Mouse (Mus musculus): ENCODE data around the gene BC048671.

BC048671 gene

DNA sequence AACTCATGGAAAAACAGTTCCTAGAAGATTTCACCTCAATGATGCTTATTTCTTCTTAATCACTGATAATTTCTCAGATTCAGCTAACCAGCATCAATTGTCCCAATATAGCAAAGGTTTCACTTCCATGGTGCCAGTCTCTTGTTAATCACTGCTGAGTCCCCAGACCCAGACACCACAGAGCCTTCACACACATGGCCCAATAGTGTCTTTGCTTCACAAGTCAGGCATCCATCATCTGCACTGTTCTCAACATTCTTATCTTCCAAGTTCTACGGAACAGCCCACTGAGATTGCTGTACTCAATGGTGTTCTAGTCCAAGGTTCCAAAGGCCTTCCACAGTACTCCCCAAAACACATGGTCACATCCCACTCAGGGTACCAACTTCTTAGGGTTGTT is at the start of gene BC048671:
TSS of gene BC048671 (plus strand) at position 301 of the 400 bp plus-strand sequence.
- no peak for DNase-seq (ENCODE audit: low spot score)

DNA sequence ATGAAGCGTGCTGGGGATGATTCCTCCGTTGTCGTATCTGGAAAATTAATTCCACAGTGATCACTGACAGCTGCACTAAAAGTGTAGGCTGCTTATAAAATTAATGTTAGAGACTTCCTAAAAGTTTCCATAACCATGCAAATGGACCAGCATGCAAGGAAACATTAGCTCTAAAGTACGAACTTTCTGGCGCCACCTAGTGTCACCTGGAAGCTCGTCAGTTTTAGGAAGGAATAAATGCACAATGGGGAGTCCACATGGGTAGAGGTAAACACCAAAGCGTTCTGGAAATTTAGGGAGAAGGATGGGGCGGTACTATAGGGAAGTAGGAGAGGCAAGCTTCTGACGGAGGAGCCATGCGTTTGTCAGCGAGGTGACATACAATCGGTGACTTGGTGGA is 12.8 kb upstream of the BC048671 start:
- DNase-seq (ENCODE audit: low spot score) = peak; percentile 18

DNA sequence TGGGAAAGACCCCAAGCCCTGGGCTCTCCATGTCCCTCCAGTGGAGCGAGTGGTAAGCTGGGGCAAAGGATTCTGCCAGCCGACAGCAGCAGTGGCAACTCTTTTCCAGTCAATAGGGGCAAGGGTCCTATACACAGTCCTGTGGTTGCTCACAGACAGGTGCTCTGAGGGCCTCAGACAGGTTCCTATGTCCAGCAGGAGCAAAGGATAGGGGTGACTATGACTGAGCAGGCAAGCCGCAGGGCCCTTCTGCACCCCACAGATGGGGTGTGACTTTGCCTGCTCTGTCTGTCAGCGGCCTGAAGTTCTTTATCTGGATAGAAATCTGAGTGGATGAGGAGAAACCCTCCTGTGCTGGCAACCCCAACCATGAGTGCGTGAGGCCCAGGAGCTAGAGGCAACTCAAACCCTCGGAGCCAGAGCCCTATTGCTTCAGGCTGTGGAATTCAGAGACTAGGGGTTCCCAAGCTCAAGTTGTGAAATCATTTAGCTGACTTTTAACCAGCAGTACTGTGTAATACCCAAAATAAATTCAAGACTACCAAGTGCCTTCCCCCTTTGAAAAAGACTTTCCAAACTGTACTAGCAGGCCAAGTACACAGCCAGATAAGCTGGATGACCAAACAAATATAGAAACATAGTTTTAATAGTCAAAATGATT is 5.4 kb downstream of the BC048671 start:
- DNase-seq (ENCODE audit: low spot score) = no peak

DNA sequence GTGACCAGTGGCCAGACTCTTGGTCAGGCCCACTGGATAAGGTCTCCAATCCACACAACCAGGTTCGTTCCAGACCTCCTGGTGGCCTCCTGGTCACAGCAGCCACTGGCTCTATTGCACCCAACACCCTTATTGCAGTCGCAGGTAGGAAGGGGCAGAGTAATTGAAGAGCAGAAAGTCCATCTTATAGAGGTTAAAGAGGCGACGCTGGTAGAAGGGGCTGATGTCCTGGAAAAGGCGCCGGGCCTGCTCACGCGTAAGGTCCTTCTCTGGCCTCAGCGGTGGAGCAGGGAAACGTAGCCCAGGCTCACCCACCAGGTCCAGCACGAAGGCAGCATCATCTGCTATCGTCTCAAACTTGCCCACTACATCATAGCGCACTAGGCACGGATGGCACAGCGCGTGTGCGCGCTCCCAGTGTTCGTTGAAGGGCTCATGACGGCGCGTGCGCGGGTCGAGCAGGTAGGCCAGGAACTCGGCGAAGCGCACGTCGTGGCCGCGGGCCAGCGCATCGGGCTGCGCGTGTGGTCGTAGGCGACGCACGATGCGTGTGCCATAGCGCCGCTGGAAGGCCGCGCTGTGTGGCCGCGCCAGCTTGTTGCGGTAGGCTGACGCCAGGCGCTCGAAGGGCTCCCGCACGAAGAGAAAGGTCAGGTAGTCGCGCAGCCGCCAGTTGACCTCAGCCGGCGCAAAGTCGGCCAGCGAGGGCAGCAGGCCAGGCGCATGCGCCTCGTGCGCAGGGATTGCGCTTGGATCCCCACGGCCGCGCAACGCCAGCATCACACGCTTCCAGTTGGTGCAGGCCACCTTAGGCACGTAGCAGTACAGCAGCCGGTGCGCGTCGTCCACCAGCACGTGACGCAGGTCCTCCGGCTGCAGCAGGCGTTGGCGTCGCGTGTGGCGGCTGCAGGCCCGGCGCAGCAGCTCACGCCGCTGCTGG is 8.1 kb downstream of the BC048671 start:
- no peak for DNase-seq (ENCODE audit: low spot score)

DNA sequence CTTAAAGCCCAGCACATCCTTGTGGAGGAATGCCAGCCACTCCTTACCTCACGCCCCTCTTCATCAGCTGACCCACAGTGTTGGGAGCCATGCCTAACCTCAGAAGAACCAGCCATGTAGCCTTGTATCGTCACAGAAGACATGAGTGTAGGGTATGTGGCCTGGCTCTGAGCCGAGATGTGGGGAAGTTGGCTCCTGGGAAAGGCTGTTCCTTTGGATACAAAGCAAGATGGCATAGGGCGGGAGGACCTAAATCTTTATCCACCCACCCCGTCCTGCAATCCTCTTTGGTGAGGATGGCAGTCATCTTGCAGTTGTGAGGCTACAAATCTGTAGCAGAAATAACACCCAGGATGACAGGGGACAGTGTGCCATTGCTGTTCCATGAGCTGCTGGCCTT is 14.9 kb downstream of the BC048671 start:
- no peak for DNase-seq (ENCODE audit: low spot score)

DNA sequence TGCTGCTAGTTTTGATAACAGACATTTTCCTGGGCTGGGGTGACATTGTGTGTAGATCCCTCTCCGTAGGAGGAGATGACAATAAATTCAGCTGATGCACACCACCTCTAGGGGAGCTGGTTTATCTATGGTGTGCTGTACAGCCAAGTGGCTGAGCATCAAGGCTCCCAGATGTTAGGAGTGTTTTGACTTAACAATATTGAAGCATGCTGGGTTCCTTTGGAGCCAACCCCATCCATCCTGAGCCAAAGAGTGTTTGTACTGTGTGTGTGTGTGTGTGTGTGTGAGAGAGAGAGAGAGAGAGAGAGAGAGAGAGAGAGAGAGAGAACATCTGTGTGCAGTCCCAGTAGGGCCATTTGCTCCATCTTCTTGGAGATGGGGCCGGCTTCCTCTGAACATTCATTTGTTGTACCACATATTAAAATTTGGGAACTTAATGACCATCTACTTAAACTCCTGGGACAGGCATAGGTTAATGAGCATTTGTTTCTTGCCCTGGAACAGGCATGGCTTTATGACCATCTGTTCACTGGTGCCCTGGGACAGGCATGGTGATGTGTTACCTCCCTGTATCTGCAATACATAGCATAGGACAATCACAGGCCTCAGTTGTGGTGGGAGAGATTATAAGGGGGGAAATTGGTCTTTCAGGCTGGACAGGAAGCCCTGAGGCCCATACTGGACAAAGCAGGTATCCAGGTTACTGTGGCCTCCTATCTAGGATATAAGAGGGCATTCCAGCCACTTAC is 16.7 kb downstream of the BC048671 start:
- DNase-seq (ENCODE audit: low spot score) = no peak

DNA sequence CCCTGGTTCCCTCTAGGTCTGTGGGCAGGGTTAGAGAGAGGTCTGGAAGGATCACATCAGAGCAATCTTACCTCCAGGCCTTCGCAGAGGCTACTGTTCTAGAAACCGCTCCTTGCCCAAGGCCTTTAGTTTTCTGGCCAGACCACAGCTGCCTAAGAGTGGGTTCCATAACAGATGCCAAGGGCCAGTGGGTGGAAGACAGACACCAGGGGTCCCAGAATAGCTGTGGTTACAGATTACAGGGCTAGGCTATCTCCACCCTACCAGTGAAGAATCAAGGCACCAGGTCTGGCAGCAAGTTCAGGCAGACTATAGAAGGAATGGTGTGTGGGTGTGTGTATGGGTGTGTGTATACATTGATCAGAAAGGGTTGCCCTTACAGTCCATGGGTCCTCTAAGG is 18.0 kb downstream of the BC048671 start:
- DNase-seq (ENCODE audit: low spot score) = no peak

DNA sequence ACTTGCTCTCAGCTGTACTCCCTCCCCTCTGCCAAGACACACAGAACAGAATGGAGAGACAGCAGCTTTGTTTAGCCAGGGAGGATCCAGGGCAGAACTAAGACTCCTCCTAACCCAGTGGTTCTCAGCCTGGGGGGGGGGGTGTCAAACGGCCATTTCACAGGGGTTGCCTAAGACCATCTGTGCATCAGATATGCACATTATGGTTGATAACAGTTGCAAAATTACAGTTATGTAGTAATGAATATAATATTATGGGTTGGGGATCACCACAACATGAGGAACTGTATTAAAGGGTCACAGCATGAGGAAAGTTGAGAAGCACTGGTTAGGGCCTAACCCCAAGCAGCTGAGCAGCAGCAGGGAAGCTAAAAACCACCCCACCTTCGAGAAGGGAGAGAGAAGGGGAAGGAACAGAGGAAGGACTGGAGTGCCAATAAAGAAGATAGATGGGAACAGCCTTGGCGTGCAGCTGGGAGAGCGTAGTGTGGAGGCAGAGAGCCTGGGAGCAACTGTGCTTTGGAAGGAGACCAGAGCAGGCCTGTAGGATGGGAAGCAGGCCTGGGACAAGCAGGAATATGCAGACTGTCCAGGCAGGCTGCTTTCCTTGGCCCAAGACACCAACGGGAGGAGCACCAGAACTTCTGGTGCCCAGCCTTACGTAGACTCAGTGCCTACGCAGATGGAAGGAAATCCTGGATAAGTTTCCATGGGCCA is 18.6 kb downstream of the BC048671 start:
- DNase-seq (ENCODE audit: low spot score) = no peak

DNA sequence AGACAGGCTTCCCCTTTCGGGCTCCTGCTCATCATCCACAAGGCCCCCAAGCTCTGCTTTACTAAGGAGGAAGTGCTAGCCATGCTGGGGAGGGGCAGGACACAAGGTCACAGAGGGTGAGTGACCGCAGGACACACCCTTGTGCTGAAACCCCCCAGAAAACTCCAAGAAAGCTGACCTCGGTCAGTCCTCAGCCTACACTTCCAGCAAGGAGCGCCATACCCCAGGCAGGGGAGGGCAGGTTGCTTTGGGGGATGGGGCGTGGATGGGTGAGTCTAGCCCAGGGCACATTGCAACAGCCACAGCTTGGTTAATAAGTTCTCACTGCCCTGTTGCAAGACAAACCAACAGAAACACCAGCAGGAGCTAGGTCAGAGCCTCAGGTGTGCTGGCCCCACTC is 19.4 kb downstream of the BC048671 start:
- no peak for DNase-seq (ENCODE audit: low spot score)

DNA sequence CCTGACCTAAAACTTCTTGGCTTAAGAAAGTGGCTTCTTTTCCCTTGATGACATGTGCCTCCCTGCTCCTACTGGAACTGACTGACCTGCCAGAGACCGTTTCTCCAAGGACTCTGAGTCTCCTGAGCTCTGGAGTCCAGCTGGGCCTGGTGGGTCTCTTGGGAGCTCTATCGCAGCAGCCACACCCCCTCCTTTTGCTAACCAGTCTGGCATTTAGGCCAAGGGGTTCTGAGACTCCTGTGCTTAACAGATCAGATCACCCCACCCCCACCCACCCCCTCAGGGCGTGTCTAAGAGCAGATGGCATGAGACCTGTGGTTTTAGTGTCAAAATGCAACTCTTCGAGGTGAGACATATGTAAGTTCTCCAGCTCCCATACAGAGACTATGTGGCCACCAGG is 20.8 kb downstream of the BC048671 start:
- no peak for DNase-seq (ENCODE audit: low spot score)

DNA sequence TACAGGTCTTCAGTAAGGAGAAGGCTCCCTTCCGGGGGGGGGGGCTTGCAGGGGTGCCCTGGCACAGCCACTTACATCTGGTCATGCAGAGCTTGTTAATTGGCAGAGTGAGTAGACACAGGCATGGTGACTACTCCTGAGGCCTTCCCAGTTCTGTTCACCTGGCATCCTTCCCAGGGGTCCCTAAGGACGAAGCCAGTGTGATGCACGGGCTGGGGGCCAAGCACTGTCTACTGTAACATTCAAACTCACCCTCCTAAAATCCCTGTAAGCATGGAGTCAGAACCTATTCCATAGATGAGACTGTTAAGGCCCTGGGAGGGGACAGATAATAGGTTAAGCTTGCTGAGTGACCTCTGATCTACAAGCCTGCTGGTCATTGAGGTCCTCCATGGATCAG is 23.0 kb downstream of the BC048671 start:
- DNase-seq (ENCODE audit: low spot score) = no peak

DNA sequence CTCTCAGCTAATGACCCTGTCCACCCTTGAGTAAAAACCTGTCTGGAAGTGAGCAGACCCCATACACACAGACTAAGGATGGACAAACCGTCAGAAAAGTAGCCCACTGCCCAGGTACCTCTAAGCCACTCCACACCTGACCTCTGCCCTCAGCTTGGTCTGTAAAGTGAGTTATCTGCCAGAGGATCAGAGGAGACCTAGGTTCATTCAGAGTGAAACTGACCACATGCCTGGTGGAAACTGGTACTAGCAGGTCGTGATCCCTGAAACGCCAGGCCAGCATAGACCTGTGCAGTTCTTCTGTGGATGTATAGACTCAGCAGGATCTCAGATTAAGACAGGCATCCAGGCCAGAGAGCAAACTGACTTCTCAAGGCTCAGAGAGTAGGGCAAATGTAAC is 23.4 kb downstream of the BC048671 start:
- DNase-seq (ENCODE audit: low spot score) = no peak

DNA sequence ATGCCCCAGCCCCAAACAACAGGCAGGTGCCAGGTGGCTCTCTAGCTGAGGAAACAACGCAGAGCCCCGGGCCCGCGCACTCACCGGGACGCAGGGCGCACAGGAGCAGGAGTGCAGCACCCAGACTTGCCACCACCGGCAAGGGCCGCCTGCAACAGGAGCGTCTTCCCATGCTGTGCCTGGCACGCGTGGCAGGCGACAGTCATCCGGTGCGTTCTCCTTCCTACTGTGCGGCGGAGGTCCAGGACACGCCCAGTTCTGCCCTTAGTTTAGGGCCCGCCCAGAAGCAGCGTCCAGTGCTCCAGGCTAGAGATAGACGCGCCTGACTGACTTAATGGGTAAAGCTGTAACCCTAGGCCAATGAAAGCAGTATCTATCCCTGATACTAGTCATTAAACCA is 24.0 kb downstream of the BC048671 start, which contains the start of gene Chst13:
TSS of gene Chst13 (minus strand) at position 195 of the 400 bp plus-strand sequence.
- peak; percentile 33 for DNase-seq (ENCODE audit: low spot score)

DNA sequence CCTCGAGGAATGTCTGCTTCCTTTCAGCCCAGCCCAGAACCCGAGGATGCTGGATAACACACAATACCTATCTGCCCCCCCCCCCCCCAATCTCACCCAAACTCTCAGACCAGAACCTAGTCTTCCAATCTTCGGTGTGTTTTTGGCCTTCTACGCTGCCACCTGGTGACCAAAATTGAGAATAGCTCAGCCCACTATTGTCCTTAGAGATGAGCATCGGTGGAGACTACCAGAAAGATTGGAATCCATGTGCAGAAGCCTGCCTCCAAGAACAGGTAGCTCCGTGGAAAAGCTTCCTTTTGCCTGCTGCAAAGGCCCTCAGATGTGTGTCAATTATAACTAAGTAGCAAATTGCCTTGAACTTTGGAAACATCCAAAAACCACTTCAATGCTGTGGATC is 26.7 kb downstream of the BC048671 start:
- peak; percentile 50 for DNase-seq (ENCODE audit: low spot score)

DNA sequence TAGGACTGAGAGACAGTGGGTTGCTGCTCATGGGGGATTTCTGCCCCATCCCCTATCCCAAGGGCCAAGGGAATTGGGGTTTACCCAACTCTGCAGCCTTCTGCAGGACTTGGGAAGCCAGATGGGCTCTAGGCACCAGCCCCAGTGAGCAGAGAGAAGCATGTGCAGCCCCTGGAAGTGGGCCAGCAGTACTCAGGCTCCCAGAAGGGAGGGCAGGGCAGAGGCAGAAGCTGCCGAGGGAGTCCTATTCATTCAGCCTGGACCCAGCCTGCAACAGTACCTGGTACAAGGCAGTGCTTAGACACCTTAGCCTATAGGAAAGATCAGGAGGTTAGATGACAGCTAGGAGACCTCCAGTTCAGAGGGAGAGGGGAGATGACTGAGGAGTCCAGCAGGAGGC is 28.9 kb downstream of the BC048671 start:
- no peak for DNase-seq (ENCODE audit: low spot score)

DNA sequence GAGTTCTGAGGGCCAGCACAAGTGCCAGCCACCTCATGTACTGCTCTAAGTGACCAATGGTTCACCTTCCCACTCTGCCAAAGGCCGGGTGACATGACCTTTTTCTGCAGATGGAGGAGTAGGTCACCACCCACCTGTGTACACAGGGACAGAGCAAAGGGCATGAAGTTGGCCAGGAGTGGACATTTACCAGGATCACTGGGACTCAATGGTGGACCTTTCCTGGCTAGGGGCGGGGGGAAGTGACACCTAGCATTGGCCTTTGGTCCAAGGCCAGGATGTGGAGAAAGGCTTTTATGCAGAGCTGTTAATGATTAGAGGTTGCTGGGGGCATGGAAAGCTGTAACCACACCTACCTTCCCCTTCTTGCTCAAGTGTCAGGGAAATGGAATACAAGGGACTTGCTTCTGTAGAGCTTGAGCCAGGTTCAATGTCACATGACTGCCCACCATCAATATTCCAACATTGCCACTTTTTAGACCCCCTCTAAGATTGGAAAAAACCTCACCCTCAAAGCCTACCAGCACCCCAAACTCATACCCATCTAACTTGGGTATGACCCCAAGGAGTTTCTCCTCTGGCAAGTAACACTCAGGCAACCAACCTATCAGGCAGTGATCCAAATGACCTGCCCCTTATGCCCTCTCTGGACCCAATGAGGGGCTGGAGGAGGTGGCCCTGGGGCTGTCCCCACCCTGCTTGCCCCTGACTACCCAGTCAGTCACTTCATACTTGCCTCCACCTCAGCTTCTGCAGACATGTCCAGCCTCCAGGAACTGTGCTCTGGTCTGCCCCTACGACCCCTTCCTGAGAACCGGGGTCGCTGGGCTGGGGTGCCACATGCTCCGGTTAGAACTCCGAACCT is 31.8 kb downstream of the BC048671 start, which contains the start of gene Uroc1:
TSS of gene Uroc1 (plus strand) at position 724 of the 865 bp plus-strand sequence.
- DNase-seq (ENCODE audit: low spot score) = no peak

DNA sequence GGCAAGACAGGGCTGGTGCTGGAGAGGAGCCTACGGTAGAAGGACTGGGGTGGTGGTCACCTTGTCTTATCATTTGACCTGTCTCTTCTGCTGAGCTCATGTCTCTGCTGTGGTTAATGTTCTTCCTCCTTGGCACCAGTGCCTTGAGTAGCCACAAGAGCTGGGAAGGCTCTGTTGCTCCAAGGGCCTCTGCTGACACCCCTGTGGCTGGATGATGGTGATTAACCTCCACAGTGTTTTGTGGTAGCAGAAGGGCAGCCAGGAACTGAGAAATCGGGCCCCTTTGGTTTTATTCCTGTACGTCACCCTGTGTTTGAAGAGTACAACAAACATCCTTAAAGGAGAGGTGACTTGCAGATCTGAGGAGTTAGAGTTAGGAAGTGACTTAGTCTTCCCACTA is 33.2 kb downstream of the BC048671 start:
- no peak for DNase-seq (ENCODE audit: low spot score)

DNA sequence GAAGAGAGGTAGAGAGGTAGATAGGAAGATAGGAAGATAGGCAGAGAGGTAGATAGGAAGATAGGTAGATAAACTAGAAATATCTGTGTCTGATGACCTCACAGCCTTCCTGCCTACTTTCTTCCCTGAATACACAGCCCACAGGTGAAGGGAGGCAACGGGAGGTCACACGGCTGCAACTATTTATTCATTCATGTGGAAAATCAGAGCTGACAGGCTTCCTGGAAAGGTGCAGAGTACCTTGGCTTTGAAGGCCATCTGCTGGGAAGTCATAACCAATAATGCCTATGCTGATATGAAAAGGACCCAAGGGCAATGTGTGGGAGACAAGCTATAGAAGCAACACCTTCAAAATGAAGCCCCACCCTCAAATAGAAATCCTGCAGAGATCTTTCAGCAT is 41.3 kb downstream of the BC048671 start:
- DNase-seq (ENCODE audit: low spot score) = no peak

DNA sequence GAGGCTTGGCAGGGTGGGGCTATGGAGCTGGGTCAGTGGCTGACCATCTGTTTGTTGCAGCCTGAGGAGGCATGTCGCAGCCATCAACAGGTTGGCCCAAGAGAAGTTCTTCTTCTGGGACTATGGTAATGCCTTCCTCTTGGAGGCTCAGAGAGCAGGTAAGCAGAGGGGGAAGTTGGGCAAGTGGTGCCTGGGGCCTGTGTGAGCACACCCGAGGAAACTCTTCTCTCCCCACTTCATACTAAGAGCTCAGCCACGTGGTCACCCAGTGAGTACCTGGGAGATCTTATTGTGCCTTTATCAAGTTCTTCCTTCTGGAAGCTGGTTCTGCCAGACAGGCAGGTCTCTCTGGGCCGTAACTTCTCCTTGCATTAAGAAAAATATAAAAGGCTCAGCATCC is 46.2 kb downstream of the BC048671 start:
- no peak for DNase-seq (ENCODE audit: low spot score)

DNA sequence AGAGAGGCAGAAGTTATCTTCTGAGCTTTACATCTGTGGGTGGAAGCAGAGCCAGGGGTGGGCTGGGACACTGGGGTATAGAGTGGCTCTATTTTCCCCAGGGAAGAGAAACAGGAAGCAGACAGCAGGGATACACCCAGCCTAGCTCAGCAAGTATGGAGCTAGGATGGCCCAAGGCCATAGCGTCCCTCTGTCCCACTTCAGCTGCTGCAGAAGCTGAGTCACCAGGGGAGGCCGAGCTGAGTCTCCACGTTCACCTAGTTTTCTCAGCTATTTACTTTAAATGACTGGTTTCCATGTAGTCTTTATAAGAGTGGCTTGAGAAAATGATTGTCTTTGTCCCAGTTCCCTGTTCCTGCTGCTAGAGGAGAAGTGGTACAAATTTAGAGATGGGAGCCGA is 47.5 kb downstream of the BC048671 start:
- DNase-seq (ENCODE audit: low spot score) = no peak

DNA sequence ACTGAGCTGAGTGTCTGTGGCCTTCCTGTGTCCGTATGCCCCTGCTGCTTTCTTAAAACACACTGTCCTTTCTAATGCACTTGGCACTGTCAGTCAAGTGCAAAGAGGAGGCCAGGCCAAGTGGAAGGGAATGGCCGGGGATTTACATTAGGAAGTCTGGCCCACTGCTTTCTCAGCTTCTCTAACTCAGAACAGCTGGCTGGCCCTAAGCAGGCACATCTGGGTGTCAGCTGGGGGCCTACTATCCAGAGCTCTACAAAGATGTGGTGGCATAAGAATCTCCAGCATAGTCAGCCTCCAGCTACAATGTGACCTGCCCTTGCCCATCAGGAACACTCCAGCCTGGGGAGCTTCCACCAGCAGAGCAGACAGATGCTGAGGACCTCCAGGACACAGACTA is 49.0 kb downstream of the BC048671 start:
- peak; percentile 15 for DNase-seq (ENCODE audit: low spot score)
